Mouse (Mus musculus) kidney, adult 9 months (tissue): ENCODE measurements at regions not wholly inside any gene's neighbourhood (a gene's known extent, or its start where the extent isn't known, plus 50 kb on each side); places are given as distances from the start of the nearest gene placed in this dataset.
A peak's percentile ranks its signal among the peaks of the same experiment; 100 is the strongest.

ENCODE experiments used
- DNase-seq: peaks from one replicate; pipeline ENCODE4 v3.0.0; 2022

- peak; percentile 1 for DNase-seq
Measured at GRCm38 (mm10) chr7:61939971-61940705, 406.2 kb upstream of the Ndn start.

GRCm38 (mm10) chr7:61982203-61982932 lies 364.0 kb upstream of the Ndn start:
- no peak for DNase-seq

- no peak for DNase-seq
Measured at GRCm38 (mm10) chr7:62026635-62027034, 319.7 kb upstream of the Ndn start.

- no peak for DNase-seq
Measured at GRCm38 (mm10) chr7:62045743-62046451, 300.5 kb upstream of the Ndn start.

- DNase-seq: no peak
Measured at GRCm38 (mm10) chr7:62046452-62046809, 299.9 kb upstream of the Ndn start.

- DNase-seq: no peak
Measured at GRCm38 (mm10) chr7:62078607-62079006, 267.8 kb upstream of the Ndn start.

- DNase-seq: no peak
Measured at GRCm38 (mm10) chr7:62085120-62085849, 261.1 kb upstream of the Ndn start.
